Mouse (Mus musculus) C2C12 (cell line): Measurements from ENCODE around the gene Ric3.

Experiments used
- CTCF ChIP-seq: IDR thresholded peaks from one replicate; pipeline ENCODE4 v1.5.1; 2011; ENCODE audit not compliant: control insufficient read depth, insufficient read depth, insufficient read length
- FOSL1 ChIP-seq: IDR thresholded peaks from one replicate; pipeline ENCODE4 v1.8.0; 2011; ENCODE audit warnings: mild to moderate bottlenecking, low read length; ENCODE audit not compliant: poor library complexity, insufficient read depth, severe bottlenecking
- MAX ChIP-seq: IDR thresholded peaks from one replicate; pipeline ENCODE4 v1.6.1; 2011; ENCODE audit warnings: mild to moderate bottlenecking, control low read depth
- MYOD1 ChIP-seq: IDR thresholded peaks from one replicate; pipeline ENCODE4 v1.6.1; 2011; ENCODE audit warnings: low read depth; ENCODE audit not compliant: control insufficient read depth, insufficient read length
- USF1 ChIP-seq: IDR thresholded peaks from one replicate; pipeline ENCODE4 v1.6.1; 2011; ENCODE audit warnings: low read depth, mild to moderate bottlenecking, control low read depth, moderate library complexity

DNA sequence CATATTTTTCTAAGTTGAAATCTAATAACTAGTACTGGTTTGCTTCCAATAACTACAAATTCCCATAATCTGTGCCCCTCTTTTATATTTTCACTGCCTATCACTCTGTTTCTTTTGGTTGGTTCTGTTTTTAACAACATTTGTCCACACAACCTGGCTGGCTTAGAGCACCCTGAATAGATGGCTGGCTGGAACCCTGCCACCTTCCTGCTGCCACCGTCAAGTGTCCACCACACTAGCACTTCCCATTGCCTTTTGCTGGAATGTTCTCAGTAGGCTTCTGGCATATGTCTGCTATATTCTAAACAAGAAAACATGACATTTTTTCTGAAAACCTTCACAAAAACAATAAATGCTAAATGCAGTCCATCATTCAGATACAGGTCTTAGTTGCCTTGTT is 32.3 kb downstream of the Ric3 start:
- no peak for TF ChIP-seq CTCF
- no peak for TF ChIP-seq FOSL1
- no peak for TF ChIP-seq MYOD1
- TF ChIP-seq MAX, result no peak
- TF ChIP-seq USF1, result no peak
